Mouse (Mus musculus) spleen, adult 2 months (tissue): ENCODE measurements around the gene Arhgap44.

ENCODE experiments used
- CTCF ChIP-seq: fragments of 200-500 bp; IDR thresholded peaks from 2 replicates; pipeline ENCODE4 v1.5.1; 2011; ENCODE audit warnings: mild to moderate bottlenecking, inconsistent platforms; ENCODE audit not compliant: insufficient read depth, insufficient read length, insufficient replicate concordance; ENCODE audit errors: extremely low read depth
- POLR2A ChIP-seq: fragments of 200-500 bp; IDR thresholded peaks from 2 replicates; pipeline ENCODE4 v1.6.1; 2011; ENCODE audit warnings: low read depth, low read length, inconsistent platforms

GRCm38 (mm10) chr11:64956962-64957729, 205.6 kb downstream of the Arhgap44 start:
- TF ChIP-seq CTCF (no peak), POLR2A (no peak)
